Mouse (Mus musculus) cerebellum, postnatal 25 days (tissue): ENCODE measurements around the gene Tmem223.

Source experiments
- DNase-seq, 2 experiments: peaks; one replicate each; pipeline ENCODE4 v3.0.0; 2021; ENCODE audit warnings: mixed read lengths in 2 of 2

The Tmem223 gene

GRCm38 (mm10) chr19:8803879-8804660 is 33.3 kb downstream of the Tmem223 start:
- no peak for DNase-seq

- no peak for DNase-seq
These were observed 36.0 kb downstream of the Tmem223 start for GRCm38 (mm10) chr19:8806810-8807209.

GRCm38 (mm10) chr19:8815812-8816211 is 45.0 kb downstream of the Tmem223 start:
- DNase-seq: peak in 1 of 2 experiments; percentile 37

- no peak for DNase-seq
These were observed 46.2 kb downstream of the Tmem223 start for GRCm38 (mm10) chr19:8817001-8817400.

GRCm38 (mm10) chr19:8818301-8818798 is 47.6 kb downstream of the Tmem223 start:
- DNase-seq: peak in 1 of 2 experiments; percentile 28

- DNase-seq: peak; percentile 95 to 96
These were observed 48.2 kb downstream of the Tmem223 start, which contains the start of gene Ttc9c for GRCm38 (mm10) chr19:8818801-8819595. Gene Ttc9c (minus strand): TSS chr19:8819333.

- peak; percentile 99 for DNase-seq
These were observed 49.0 kb downstream of the Tmem223 start, which contains the start of gene Hnrnpul2 for GRCm38 (mm10) chr19:8819596-8820423. Gene Hnrnpul2 (plus strand): TSS chr19:8820010.

GRCm38 (mm10) chr19:8820424-8820956 is 49.7 kb downstream of the Tmem223 start:
- no peak for DNase-seq

- no peak for DNase-seq
These were observed 50.4 kb downstream of the Tmem223 start for GRCm38 (mm10) chr19:8821146-8821545.
